Mouse (Mus musculus) megakaryocyte, embryonic 14.5 days (primary cell): Measurements from ENCODE around the gene Brd3os.

Experiments
- FLI1 ChIP-seq: IDR thresholded peaks from 2 replicates; pipeline ENCODE4 v1.6.1; 2012; ENCODE audit warnings: low read length, inconsistent platforms, mixed read lengths
- GATA1 ChIP-seq: IDR thresholded peaks from 3 replicates; pipeline ENCODE4 v1.6.1; 2012; ENCODE audit warnings: mixed read lengths, low read length, inconsistent platforms, borderline replicate concordance

GRCm38 (mm10) chr2:27462901-27463300 lies 20.8 kb downstream of the Brd3os start:
- TF ChIP-seq GATA1 (no peak), FLI1 (no peak)
